Mouse (Mus musculus): ENCODE data around the gene Cldnd2.
"Not testable (repeated sequence)": the region's sequence is repeated elsewhere in the genome, so short reads cannot be mapped to it uniquely, and the experiment has no call there.

Gene Cldnd2

GRCm38 (mm10) chr7:43440482-43440881, at the start of gene Cldnd2:
Gene Cldnd2 (plus strand): TSS chr7:43440782.
- no peak for DNase-seq

- no peak for DNase-seq
Measured at GRCm38 (mm10) chr7:43392349-43393121, 48.0 kb upstream of the Cldnd2 start.

GRCm38 (mm10) chr7:43399501-43399900, 41.1 kb upstream of the Cldnd2 start:
- DNase-seq: no peak

GRCm38 (mm10) chr7:43402718-43403117, 37.9 kb upstream of the Cldnd2 start:
- no peak for DNase-seq

- DNase-seq: no peak
Measured at GRCm38 (mm10) chr7:43407573-43407972, 33.0 kb upstream of the Cldnd2 start.

- DNase-seq: no peak
Measured at GRCm38 (mm10) chr7:43408131-43408553, 32.4 kb upstream of the Cldnd2 start, which contains the start of gene Siglecg. Gene Siglecg (plus strand): TSS chr7:43408204.

GRCm38 (mm10) chr7:43409084-43409483, 31.5 kb upstream of the Cldnd2 start:
- no peak for DNase-seq

- DNase-seq: not testable (repeated sequence)
Measured at GRCm38 (mm10) chr7:43411724-43412123, 28.9 kb upstream of the Cldnd2 start.

- DNase-seq: no peak
Measured at GRCm38 (mm10) chr7:43417298-43417697, 23.3 kb upstream of the Cldnd2 start.

GRCm38 (mm10) chr7:43422995-43423617, 17.5 kb upstream of the Cldnd2 start:
- peak; percentile 77 for DNase-seq

GRCm38 (mm10) chr7:43423991-43424625, 16.5 kb upstream of the Cldnd2 start:
- DNase-seq: no peak

- no peak for DNase-seq
Measured at GRCm38 (mm10) chr7:43427406-43427805, 13.2 kb upstream of the Cldnd2 start, which contains the start of gene Lim2. Gene Lim2 (plus strand): TSS chr7:43427670.

GRCm38 (mm10) chr7:43429500-43429899, 11.1 kb upstream of the Cldnd2 start:
- no peak for DNase-seq

GRCm38 (mm10) chr7:43432891-43433290, 7.7 kb upstream of the Cldnd2 start:
- no peak for DNase-seq

- DNase-seq: no peak
Measured at GRCm38 (mm10) chr7:43434676-43435075, 5.9 kb upstream of the Cldnd2 start.

GRCm38 (mm10) chr7:43436341-43437255, 4.0 kb upstream of the Cldnd2 start, which contains the start of gene Nkg7:
Gene Nkg7 (plus strand): TSS chr7:43437073.
- DNase-seq: no peak

- no peak for DNase-seq
Measured at GRCm38 (mm10) chr7:43438611-43439010, 2.0 kb upstream of the Cldnd2 start.

- DNase-seq: no peak
Measured at GRCm38 (mm10) chr7:43441071-43441470, 489 bp downstream of the Cldnd2 start.

GRCm38 (mm10) chr7:43442684-43443083, 2.1 kb downstream of the Cldnd2 start:
- peak; percentile 49 for DNase-seq

GRCm38 (mm10) chr7:43443126-43443916, 2.7 kb downstream of the Cldnd2 start:
- peak; percentile 71 for DNase-seq

- DNase-seq: peak; percentile 95
Measured at GRCm38 (mm10) chr7:43443917-43444293, 3.3 kb downstream of the Cldnd2 start, which contains the start of the genes Etfb and Gm45233. Gene Etfb (plus strand): TSS chr7:43444083. Gene Gm45233 (plus strand): TSS chr7:43444128.

GRCm38 (mm10) chr7:43447801-43448200, 7.2 kb downstream of the Cldnd2 start:
- no peak for DNase-seq

All from cerebellum, adult 9-10 months (tissue).